Mouse (Mus musculus) heart, adult 18-20 months (tissue): ENCODE data around the gene Arhgef39. TPM values are rescaled to one million over a fixed set of nuclear protein-coding genes. Genes with fewer than 3 reads are reported as not detected.
"Not testable (repeated sequence)": the region's sequence is repeated elsewhere in the genome, so short reads cannot be mapped to it uniquely, and the experiment has no call there.

ENCODE experiments used
- DNase-seq, 2 experiments: peaks; one replicate each; pipeline ENCODE4 v3.0.0; 2021 to 2022; ENCODE audit warnings: mixed read lengths in 1 of 2
- total RNA-seq, 2 experiments: library from RNA; stranded (reverse); gene quantifications; 2 replicates each; pipeline ENCODE4 v1.2.3; 2021

Gene Arhgef39
- total RNA-seq, 2 experiments from 2014 or later: 0.64 TPM; not detected in 1

GRCm38 (mm10) chr4:43507938-43508665 is 8.6 kb upstream of the Arhgef39 start:
- no peak for DNase-seq

- DNase-seq: peak in 1 of 2 experiments; percentile 40
Measured at GRCm38 (mm10) chr4:43506536-43507185, 7.2 kb upstream of the Arhgef39 start, which contains the start of gene Car9. Gene Car9, plus strand, starts transcription at chr4:43506966.

- no peak for DNase-seq
Measured at GRCm38 (mm10) chr4:43506074-43506473, 6.6 kb upstream of the Arhgef39 start.

- DNase-seq: no peak
Measured at GRCm38 (mm10) chr4:43504269-43504668, 4.8 kb upstream of the Arhgef39 start.

- no peak for DNase-seq
Measured at GRCm38 (mm10) chr4:43503506-43503905, 4.0 kb upstream of the Arhgef39 start.

- no peak for DNase-seq
Measured at GRCm38 (mm10) chr4:43503041-43503440, 3.5 kb upstream of the Arhgef39 start.

- DNase-seq: no peak
Measured at GRCm38 (mm10) chr4:43498983-43499382, 512 bp downstream of the Arhgef39 start.

GRCm38 (mm10) chr4:43497946-43498345 is 1.5 kb downstream of the Arhgef39 start:
- DNase-seq: no peak

GRCm38 (mm10) chr4:43497405-43497804 is 2.1 kb downstream of the Arhgef39 start:
- no peak for DNase-seq

GRCm38 (mm10) chr4:43496587-43496986 is 2.9 kb downstream of the Arhgef39 start:
- DNase-seq: no peak

GRCm38 (mm10) chr4:43493846-43494240 is 5.7 kb downstream of the Arhgef39 start:
- DNase-seq: peak in 1 of 2 experiments; percentile 40

GRCm38 (mm10) chr4:43493186-43493845 is 6.2 kb downstream of the Arhgef39 start:
- peak; percentile 97 to 98 for DNase-seq

- peak; percentile 89 to 97 for DNase-seq
Measured at GRCm38 (mm10) chr4:43492821-43493185, 6.7 kb downstream of the Arhgef39 start, which contains the start of gene Ccdc107. Gene Ccdc107, plus strand, starts transcription at chr4:43492900.

GRCm38 (mm10) chr4:43492101-43492820 is 7.2 kb downstream of the Arhgef39 start:
- no peak for DNase-seq

- DNase-seq: peak; percentile 60 to 63
Measured at GRCm38 (mm10) chr4:43490801-43491200, 8.7 kb downstream of the Arhgef39 start.

GRCm38 (mm10) chr4:43489611-43490010 is 9.9 kb downstream of the Arhgef39 start:
- no peak for DNase-seq

GRCm38 (mm10) chr4:43485666-43486065 is 13.8 kb downstream of the Arhgef39 start:
- DNase-seq: not testable (repeated sequence)

GRCm38 (mm10) chr4:43483535-43484091 is 15.9 kb downstream of the Arhgef39 start, which contains the start of gene Sit1:
Gene Sit1, minus strand, starts transcription at chr4:43483734.
- no peak for DNase-seq

- DNase-seq: no peak
Measured at GRCm38 (mm10) chr4:43482591-43482990, 16.9 kb downstream of the Arhgef39 start.

- no peak for DNase-seq
Measured at GRCm38 (mm10) chr4:43481894-43482456, 17.5 kb downstream of the Arhgef39 start.

GRCm38 (mm10) chr4:43480985-43481384 is 18.5 kb downstream of the Arhgef39 start:
- DNase-seq: no peak
